Mouse (Mus musculus): Measurements from ENCODE around the gene Tfap2e.

Tfap2e gene

GRCm38 (mm10) chr4:126696908-126697307, 39.1 kb downstream of the Tfap2e start:
- DNase-seq = no peak

GRCm38 (mm10) chr4:126693021-126693420, 43.0 kb downstream of the Tfap2e start:
- DNase-seq = no peak

DNA sequence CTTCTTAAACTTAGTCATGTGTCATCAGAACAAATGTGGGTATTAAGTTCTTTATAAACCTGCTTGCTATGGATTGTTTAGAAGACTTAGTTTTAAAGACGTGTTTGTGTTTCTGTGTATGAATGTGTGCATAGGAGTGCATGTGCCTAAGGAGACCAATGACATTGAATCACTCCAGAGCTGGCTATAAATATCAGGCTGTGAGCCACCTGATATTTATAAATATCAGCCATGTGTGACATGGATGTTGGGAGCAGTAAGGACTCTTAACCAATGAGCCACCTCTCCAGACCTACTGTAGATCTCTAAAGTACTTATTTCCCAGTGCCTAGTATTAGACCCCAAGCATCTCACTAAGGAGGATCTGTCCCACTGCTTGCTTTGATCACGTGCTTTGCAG, 46.6 kb downstream of the Tfap2e start:
- DNase-seq = no peak

- no peak for DNase-seq
Measured at GRCm38 (mm10) chr4:126683084-126683483, 53.0 kb downstream of the Tfap2e start.

DNA sequence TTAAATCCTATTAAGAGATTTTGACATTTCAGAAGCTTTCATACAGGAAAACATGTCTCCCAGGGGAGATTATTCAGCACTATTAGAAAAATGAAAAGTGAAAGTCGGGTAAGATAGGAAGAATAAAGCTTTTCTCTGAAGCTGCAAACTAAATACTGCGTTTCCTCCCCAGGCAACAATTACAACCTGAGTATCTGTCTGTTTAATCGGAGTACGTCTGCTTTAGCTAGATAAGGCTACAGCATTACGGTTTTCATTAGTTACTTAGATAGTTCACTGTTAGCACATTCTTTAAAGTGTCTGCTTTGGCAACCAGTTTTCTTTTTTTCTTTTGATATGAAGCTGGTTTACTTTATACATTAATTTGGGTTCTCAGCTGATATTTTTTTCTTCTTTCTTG, 53.7 kb downstream of the Tfap2e start:
- no peak for DNase-seq

- peak; percentile 98 to 99 for DNase-seq
Measured at GRCm38 (mm10) chr4:126677054-126678003, 58.7 kb downstream of the Tfap2e start, which contains the start of gene Psmb2. Gene Psmb2 (plus strand): TSS chr4:126677630.

- no peak for DNase-seq
Measured at GRCm38 (mm10) chr4:126667075-126667474, 69.0 kb downstream of the Tfap2e start.
